Mouse (Mus musculus): ENCODE results near the gene Matn4. TPM values are rescaled to one million over a fixed set of nuclear protein-coding genes. Genes with fewer than 3 reads are reported as not detected.

Gene Matn4
- polyA plus RNA-seq, 1 experiment = 1.4 TPM

DNA sequence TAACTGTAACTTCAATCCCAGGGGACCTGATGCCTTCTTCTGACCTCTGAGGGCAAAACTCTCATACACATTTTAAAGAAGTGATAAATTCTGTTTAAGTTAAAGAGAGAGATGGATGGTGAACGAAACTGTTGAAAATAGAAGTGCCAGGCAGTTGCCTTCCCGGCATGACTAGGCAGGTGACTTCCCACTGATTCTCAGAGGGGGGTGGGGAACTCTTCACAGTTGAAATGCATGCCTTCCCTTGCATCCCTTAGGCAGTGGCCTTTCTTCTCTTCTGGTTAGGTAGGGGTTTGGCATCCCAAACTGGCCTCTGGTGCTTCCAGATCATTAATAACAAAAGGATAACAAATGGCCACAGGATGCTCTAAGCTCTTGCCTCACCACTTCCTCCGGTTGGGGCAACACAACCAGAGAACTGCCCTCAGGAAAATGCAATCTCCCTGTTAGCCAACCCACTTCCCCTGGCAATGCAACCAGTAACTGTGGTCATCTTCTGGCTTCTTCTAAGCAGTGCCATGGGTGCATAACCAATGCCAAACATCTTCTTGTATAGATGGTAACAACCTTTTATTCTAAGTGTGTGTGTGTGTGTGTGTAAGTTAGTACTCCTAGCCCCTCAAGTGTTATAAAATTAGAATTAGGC lies 32.4 kb downstream of the Matn4 start:
- Histone ChIP-seq H3K27me3 (replicated peaks; ENCODE audit: control insufficient read depth, insufficient read depth, low read length) (no peaks in the 10 kb centered on the region), H3K4me3 (ENCODE audit: insufficient read depth, low read depth, low read length) (no peak overlapping the region), H3K36me3 (ENCODE audit: control insufficient read depth, insufficient read depth, low read length) (no peaks in the 10 kb centered on the region), H3K4me1 (ENCODE audit: control insufficient read depth, insufficient read depth, low read length) (no peaks in the 10 kb centered on the region), H3K27ac (ENCODE audit: insufficient read depth, low read depth, low read length) (no peak overlapping the region)
- WGBS = 22% methylated on average over 3 of the region's 3 CpGs
- no peak for DNase-seq
- TF ChIP-seq POLR2A (IDR thresholded peaks at IDR 0.05; ENCODE audit: low read depth, low read length) (no peak), CTCF (conservative IDR thresholded peaks at IDR 0.05; ENCODE audit: insufficient read depth, insufficient read length, low read depth, low read length) (no peak)

DNA sequence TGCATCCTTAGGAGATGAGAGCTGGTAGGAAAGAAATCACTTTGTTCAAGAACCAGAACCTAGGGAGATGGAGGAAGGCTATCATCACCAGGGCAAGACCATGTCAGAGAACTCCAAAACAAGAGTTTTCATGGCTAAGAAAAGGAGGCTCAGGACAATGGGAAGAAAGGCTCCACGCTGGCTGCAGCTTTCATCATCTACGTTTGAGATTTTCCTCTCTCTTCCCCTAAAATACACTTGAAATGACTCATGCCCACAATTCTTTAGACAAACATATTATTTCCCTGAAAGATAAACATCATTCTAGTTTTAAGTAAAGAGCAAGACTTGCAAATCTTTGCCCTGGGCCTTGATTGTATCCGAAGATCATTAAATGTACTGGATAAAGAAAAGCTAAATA lies 33.6 kb downstream of the Matn4 start:
- Histone ChIP-seq H3K36me3 (ENCODE audit: control insufficient read depth, insufficient read depth, low read length) (no peaks in the 10 kb centered on the region), H3K27ac (ENCODE audit: insufficient read depth, low read depth, low read length) (no peak overlapping the region), H3K4me3 (ENCODE audit: insufficient read depth, low read depth, low read length) (no peak overlapping the region), H3K4me1 (ENCODE audit: control insufficient read depth, insufficient read depth, low read length) (no peaks in the 10 kb centered on the region), H3K27me3 (replicated peaks; ENCODE audit: control insufficient read depth, insufficient read depth, low read length) (no peaks in the 10 kb centered on the region)
- DNase-seq = no peak
- TF ChIP-seq CTCF (conservative IDR thresholded peaks at IDR 0.05; ENCODE audit: insufficient read depth, insufficient read length, low read depth, low read length) (no peak), POLR2A (IDR thresholded peaks at IDR 0.05; ENCODE audit: low read depth, low read length) (no peak)
- WGBS = 87% methylated on average over 3 of the region's 3 CpGs

- TF ChIP-seq CTCF (conservative IDR thresholded peaks at IDR 0.05; ENCODE audit: insufficient read depth, insufficient read length, low read depth, low read length) (no peak), POLR2A (IDR thresholded peaks at IDR 0.05; ENCODE audit: low read depth, low read length) (no peak)
- Histone ChIP-seq H3K4me1 (ENCODE audit: control insufficient read depth, insufficient read depth, low read length) (no peaks in the 10 kb centered on the region), H3K4me3 (ENCODE audit: insufficient read depth, low read depth, low read length) (no peak overlapping the region), H3K36me3 (ENCODE audit: control insufficient read depth, insufficient read depth, low read length) (no peaks in the 10 kb centered on the region), H3K27ac (ENCODE audit: insufficient read depth, low read depth, low read length) (no peak overlapping the region), H3K27me3 (replicated peaks; ENCODE audit: control insufficient read depth, insufficient read depth, low read length) (no peaks in the 10 kb centered on the region)
- DNase-seq = no peak
- 75% methylated on average over 6 of the region's 6 CpGs for WGBS
Measured at GRCm38 (mm10) chr2:164368620-164369105, 36.3 kb downstream of the Matn4 start.

DNA sequence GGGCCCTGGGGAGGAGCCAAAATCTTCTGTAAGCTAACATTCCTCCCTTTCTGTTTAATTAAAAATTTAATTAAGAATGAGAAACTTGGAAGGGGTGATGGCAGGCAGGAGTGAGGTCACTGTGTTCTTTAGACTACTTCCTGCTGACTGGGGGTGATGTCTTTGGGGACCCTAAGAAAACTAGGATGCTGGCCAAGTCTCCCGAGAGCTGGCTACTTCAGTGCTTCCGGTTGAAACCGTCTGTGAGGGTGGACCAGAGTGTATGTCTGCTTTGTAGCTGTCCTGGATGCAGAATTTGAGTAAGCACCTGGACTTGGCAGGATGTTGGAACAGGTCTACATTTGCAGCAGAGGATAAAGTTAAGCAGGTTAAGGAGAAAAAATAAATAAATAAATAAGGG lies 38.0 kb downstream of the Matn4 start:
- TF ChIP-seq CTCF (conservative IDR thresholded peaks at IDR 0.05; ENCODE audit: insufficient read depth, insufficient read length, low read depth, low read length) (no peak), POLR2A (IDR thresholded peaks at IDR 0.05; ENCODE audit: low read depth, low read length) (no peak)

GRCm38 (mm10) chr2:164360974-164361657 lies 43.8 kb downstream of the Matn4 start:
- Histone ChIP-seq H3K36me3 (ENCODE audit: control insufficient read depth, insufficient read depth, low read length) (no peaks in the 10 kb centered on the region), H3K27me3 (replicated peaks; ENCODE audit: control insufficient read depth, insufficient read depth, low read length) (no peaks in the 10 kb centered on the region), H3K4me3 (ENCODE audit: insufficient read depth, low read depth, low read length) (no peak overlapping the region), H3K4me1 (ENCODE audit: control insufficient read depth, insufficient read depth, low read length) (no peaks in the 10 kb centered on the region), H3K27ac (ENCODE audit: insufficient read depth, low read depth, low read length) (no peak overlapping the region)
- TF ChIP-seq CTCF (conservative IDR thresholded peaks at IDR 0.05; ENCODE audit: insufficient read depth, insufficient read length, low read depth, low read length) = no peak
- TF ChIP-seq POLR2A (IDR thresholded peaks at IDR 0.05; ENCODE audit: low read depth, low read length) = no peak
- 41% methylated on average over 13 of the region's 13 CpGs for WGBS
- no peak for DNase-seq

More for the DNA sequence above, 38.0 kb downstream of the Matn4 start:
- 40% methylated on average over 3 of the region's 3 CpGs for WGBS
- Histone ChIP-seq H3K4me3 (ENCODE audit: insufficient read depth, low read depth, low read length) (no peak overlapping the region), H3K27ac (ENCODE audit: insufficient read depth, low read depth, low read length) (no peak overlapping the region), H3K36me3 (ENCODE audit: control insufficient read depth, insufficient read depth, low read length) (no peaks in the 10 kb centered on the region), H3K27me3 (replicated peaks; ENCODE audit: control insufficient read depth, insufficient read depth, low read length) (no peaks in the 10 kb centered on the region), H3K4me1 (ENCODE audit: control insufficient read depth, insufficient read depth, low read length) (no peaks in the 10 kb centered on the region)
- no peak for DNase-seq

- 78% methylated on average over 5 of the region's 5 CpGs for WGBS
- no peak overlapping the region for H3K27ac ChIP-seq (ENCODE audit: insufficient read depth, low read depth, low read length)
- H3K36me3 ChIP-seq (ENCODE audit: control insufficient read depth, insufficient read depth, low read length) = no peaks in the 10 kb centered on the region
- no peak for DNase-seq
- TF ChIP-seq POLR2A (IDR thresholded peaks at IDR 0.05; ENCODE audit: low read depth, low read length) (no peak), CTCF (conservative IDR thresholded peaks at IDR 0.05; ENCODE audit: insufficient read depth, insufficient read length, low read depth, low read length) (no peak)
- H3K27me3 ChIP-seq (replicated peaks; ENCODE audit: control insufficient read depth, insufficient read depth, low read length) = no peaks in the 10 kb centered on the region
- H3K4me3 ChIP-seq (ENCODE audit: insufficient read depth, low read depth, low read length) = no peak overlapping the region
- H3K4me1 ChIP-seq (ENCODE audit: control insufficient read depth, insufficient read depth, low read length) = no peaks in the 10 kb centered on the region
Measured at GRCm38 (mm10) chr2:164359668-164360067, 45.3 kb downstream of the Matn4 start.

- no peaks in the 10 kb centered on the region for H3K36me3 ChIP-seq (ENCODE audit: control insufficient read depth, insufficient read depth, low read length)
- no peak for DNase-seq
- 73% methylated on average over 5 of the region's 5 CpGs for WGBS
Measured at GRCm38 (mm10) chr2:164359031-164359430, 45.9 kb downstream of the Matn4 start.

More at GRCm38 (mm10) chr2:164359031-164359430, 45.9 kb downstream of the Matn4 start:
- TF ChIP-seq CTCF (conservative IDR thresholded peaks at IDR 0.05; ENCODE audit: insufficient read depth, insufficient read length, low read depth, low read length) (no peak), POLR2A (IDR thresholded peaks at IDR 0.05; ENCODE audit: low read depth, low read length) (no peak)
- no peaks in the 10 kb centered on the region for H3K4me1 ChIP-seq (ENCODE audit: control insufficient read depth, insufficient read depth, low read length)
- H3K27ac ChIP-seq (ENCODE audit: insufficient read depth, low read depth, low read length) = no peak overlapping the region
- no peaks in the 10 kb centered on the region for H3K27me3 ChIP-seq (replicated peaks; ENCODE audit: control insufficient read depth, insufficient read depth, low read length)
- H3K4me3 ChIP-seq (ENCODE audit: insufficient read depth, low read depth, low read length) = no peak overlapping the region

Data from kidney, adult 2 months (tissue).